Mouse (Mus musculus) liver, embryonic 12.5 days (tissue): ENCODE measurements at regions not wholly inside any gene's neighbourhood (a gene's known extent, or its start where the extent isn't known, plus 50 kb on each side); places are given as distances from the start of the nearest gene placed in this dataset.

Experiments
- ATAC-seq: fragments of 200-750 bp; cut with Nextera tagmentation; 2 replicates; pipeline ENCODE4 v1.8.0; 2017; ENCODE audit warnings: moderate number of reproducible peaks, mild to moderate bottlenecking, moderate library complexity
- H3K27ac ChIP-seq: fragments of 300-500 bp; sonication (generic); 2 replicates; pipeline ENCODE4 v1.5.1; 2016; ENCODE audit warnings: mild to moderate bottlenecking
- H3K27me3 ChIP-seq: fragments of 300-500 bp; sonication (generic); replicated peaks from 2 replicates; pipeline ENCODE4 v1.6.1; 2016; ENCODE audit warnings: mild to moderate bottlenecking, moderate library complexity
- H3K36me3 ChIP-seq: fragments of 300-500 bp; sonication (generic); 2 replicates; pipeline ENCODE4 v1.6.1; 2016; ENCODE audit warnings: mild to moderate bottlenecking, moderate library complexity
- H3K4me1 ChIP-seq: fragments of 300-500 bp; sonication (generic); 2 replicates; pipeline ENCODE4 v1.6.1; 2016
- H3K4me2 ChIP-seq: fragments of 300-500 bp; sonication (generic); 2 replicates; pipeline ENCODE4 v1.6.1; 2016; ENCODE audit warnings: mild to moderate bottlenecking, moderate library complexity
- H3K4me3 ChIP-seq: fragments of 300-500 bp; sonication (generic); 2 replicates; pipeline ENCODE4 v1.5.1; 2016; ENCODE audit warnings: mild to moderate bottlenecking, moderate library complexity
- H3K9ac ChIP-seq: fragments of 300-500 bp; sonication (generic); 2 replicates; pipeline ENCODE4 v1.6.1; 2016; ENCODE audit warnings: mild to moderate bottlenecking, moderate library complexity
- H3K9me3 ChIP-seq: fragments of 300-500 bp; sonication (generic); replicated peaks from 2 replicates; pipeline ENCODE4 v1.6.1; 2016; ENCODE audit warnings: mild to moderate bottlenecking, moderate library complexity
- WGBS: fragments of 180-500 bp; shearing (Covaris S2); methylation state at CpG from one replicate; pipeline ENCODE4 v1.1.7; 2016; ENCODE audit not compliant: insufficient replicate concordance; 5-methylcytosine and 5-hydroxymethylcytosine counted together

- Histone ChIP-seq H3K9me3 (no peaks in the 10 kb centered on the region), H3K4me1 (no peaks in the 10 kb centered on the region), H3K4me2 (no peak overlapping the region), H3K4me3 (no peak overlapping the region), H3K27ac (no peak overlapping the region), H3K36me3 (no peaks in the 10 kb centered on the region), H3K9ac (no peak overlapping the region), H3K27me3 (no peaks in the 10 kb centered on the region)
- no peak for ATAC-seq
- WGBS: 22% methylated on average over 15 of the region's 15 CpGs
These were observed 539.5 kb downstream of the Ccdc171 start for GRCm38 (mm10) chr4:84064614-84065456.

- 45% methylated on average over 12 of the region's 12 CpGs for WGBS
- H3K4me3 ChIP-seq: no peak overlapping the region
- H3K4me1 ChIP-seq: no peaks in the 10 kb centered on the region
- no peak for ATAC-seq
- H3K4me2 ChIP-seq: no peak overlapping the region
- no peaks in the 10 kb centered on the region for H3K36me3 ChIP-seq
- no peak overlapping the region for H3K27ac ChIP-seq
- no peaks in the 10 kb centered on the region for H3K9me3 ChIP-seq
- H3K27me3 ChIP-seq: no peaks in the 10 kb centered on the region
- H3K9ac ChIP-seq: no peak overlapping the region
These were observed 540.2 kb downstream of the Ccdc171 start for GRCm38 (mm10) chr4:84065457-84066124.

- no peaks in the 10 kb centered on the region for H3K27me3 ChIP-seq
- no peaks in the 10 kb centered on the region for H3K9me3 ChIP-seq
- WGBS: 68% methylated on average over 14 of the region's 14 CpGs
- H3K27ac ChIP-seq: no peak overlapping the region
- peak; percentile 42; the same call in 1 of the 2 replicates for ATAC-seq
- no peak overlapping the region for H3K9ac ChIP-seq
- no peaks in the 10 kb centered on the region for H3K4me1 ChIP-seq
- H3K4me2 ChIP-seq: no peak overlapping the region
- H3K36me3 ChIP-seq: no peaks in the 10 kb centered on the region
- no peak overlapping the region for H3K4me3 ChIP-seq
These were observed 542.7 kb downstream of the Ccdc171 start for GRCm38 (mm10) chr4:84067931-84068575.

DNA sequence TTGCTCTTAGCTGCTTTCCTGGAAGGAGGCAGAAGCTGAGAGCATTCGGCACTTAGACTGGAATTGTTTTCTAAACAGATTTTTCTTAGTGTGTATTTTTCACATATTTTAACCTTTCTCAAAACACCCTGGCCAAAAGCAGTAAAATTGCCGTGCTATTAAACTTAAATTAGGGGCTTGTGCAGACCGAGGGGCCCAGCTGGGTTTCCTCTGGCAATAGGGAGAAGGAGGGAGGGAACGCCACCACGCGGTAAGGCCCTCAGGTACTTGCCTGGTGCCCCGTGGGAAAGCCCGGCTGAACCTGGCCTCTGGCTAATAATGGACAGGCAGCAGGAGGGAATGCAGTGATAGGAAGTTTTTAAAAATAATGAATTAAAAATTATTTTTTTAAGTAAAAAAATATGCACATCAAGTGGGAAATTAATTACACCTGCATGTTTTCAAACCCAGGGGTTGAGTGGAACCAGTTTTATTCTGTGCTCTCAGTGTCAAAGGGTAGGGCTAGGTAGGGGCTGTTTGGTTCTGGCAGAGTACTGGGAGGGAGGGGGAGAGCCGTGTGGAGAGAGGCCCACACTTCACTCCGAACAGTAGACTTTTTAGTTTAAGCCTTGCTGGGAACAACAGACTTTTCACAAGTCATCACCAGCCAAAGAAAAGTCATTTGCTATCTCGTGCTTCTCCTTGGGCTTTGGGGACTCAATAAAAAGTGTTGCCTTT is 543.8 kb downstream of the Ccdc171 start:
- H3K9me3 ChIP-seq: no peaks in the 10 kb centered on the region
- no peak overlapping the region for H3K27ac ChIP-seq
- no peak overlapping the region for H3K4me2 ChIP-seq
- 67% methylated on average over 11 of the region's 11 CpGs for WGBS
- H3K4me1 ChIP-seq: no peaks in the 10 kb centered on the region
- no peak overlapping the region for H3K9ac ChIP-seq
- no peaks in the 10 kb centered on the region for H3K36me3 ChIP-seq
- H3K27me3 ChIP-seq: no peaks in the 10 kb centered on the region
- H3K4me3 ChIP-seq: no peak overlapping the region
- no peak for ATAC-seq

GRCm38 (mm10) chr4:84069681-84070080 is 544.3 kb downstream of the Ccdc171 start:
- no peaks in the 10 kb centered on the region for H3K9me3 ChIP-seq
- H3K4me3 ChIP-seq: no peak overlapping the region
- ATAC-seq: peak; percentile 40; the same call in 1 of the 2 replicates
- no peaks in the 10 kb centered on the region for H3K27me3 ChIP-seq
- H3K27ac ChIP-seq: no peak overlapping the region
- WGBS: 76% methylated on average over 13 of the region's 13 CpGs
- H3K4me2 ChIP-seq: no peak overlapping the region
- no peaks in the 10 kb centered on the region for H3K36me3 ChIP-seq
- H3K9ac ChIP-seq: no peak overlapping the region
- H3K4me1 ChIP-seq: no peaks in the 10 kb centered on the region

DNA sequence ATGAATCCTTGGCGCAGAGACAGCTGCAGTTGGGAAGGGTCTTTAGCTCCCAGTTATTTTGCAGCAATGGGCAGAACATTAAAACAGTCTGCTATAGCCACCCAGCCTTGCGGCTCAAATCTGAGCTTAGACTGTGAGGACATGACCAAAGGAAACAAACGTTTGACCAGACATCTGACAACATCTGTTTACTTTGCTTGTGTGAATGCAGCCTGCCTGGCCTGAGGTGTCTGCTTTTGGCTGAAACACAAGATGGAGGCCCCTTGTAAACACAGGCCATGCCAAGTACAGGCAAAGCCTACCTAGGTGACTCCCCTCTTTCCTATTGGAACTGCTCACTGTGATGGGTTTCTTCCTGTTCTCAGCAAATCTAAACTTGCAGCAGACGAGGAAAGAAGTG is 544.7 kb downstream of the Ccdc171 start:
- H3K4me1 ChIP-seq: no peaks in the 10 kb centered on the region
- no peaks in the 10 kb centered on the region for H3K9me3 ChIP-seq
- H3K27me3 ChIP-seq: no peaks in the 10 kb centered on the region
- no peak for ATAC-seq
- no peaks in the 10 kb centered on the region for H3K36me3 ChIP-seq
- H3K9ac ChIP-seq: no peak overlapping the region
- no peak overlapping the region for H3K4me3 ChIP-seq
- no peak overlapping the region for H3K4me2 ChIP-seq
- WGBS: 65% methylated on average over 4 of the region's 4 CpGs
- H3K27ac ChIP-seq: no peak overlapping the region

- Histone ChIP-seq H3K36me3 (no peaks in the 10 kb centered on the region), H3K27ac (no peak overlapping the region), H3K9me3 (no peaks in the 10 kb centered on the region), H3K4me2 (no peak overlapping the region), H3K9ac (no peak overlapping the region), H3K27me3 (no peaks in the 10 kb centered on the region), H3K4me1 (no peaks in the 10 kb centered on the region), H3K4me3 (no peak overlapping the region)
- 57% methylated on average over 5 of the region's 5 CpGs for WGBS
- no peak for ATAC-seq
These were observed 546.8 kb downstream of the Ccdc171 start for GRCm38 (mm10) chr4:84072096-84072495.

DNA sequence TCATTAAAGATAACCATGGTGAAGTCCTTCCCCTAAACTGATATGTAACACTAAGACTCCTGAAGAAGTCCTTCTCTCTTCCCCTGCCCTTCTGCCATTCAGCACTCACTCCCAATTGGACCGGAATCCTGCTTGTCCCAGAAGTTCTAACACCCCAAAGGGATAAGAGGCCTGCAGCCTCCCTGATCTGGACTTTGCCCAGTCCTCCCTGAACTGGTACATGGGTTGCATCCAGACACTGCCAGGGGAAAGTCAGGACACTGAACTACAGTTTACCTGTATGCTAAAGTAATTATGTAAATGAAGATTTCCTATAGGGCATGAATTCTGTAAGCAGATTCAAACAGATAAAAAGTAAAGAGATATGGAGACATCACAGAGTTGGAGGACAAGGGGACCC is 551.2 kb downstream of the Ccdc171 start:
- WGBS: 72% methylated on average over 1 of the region's 1 CpGs
- H3K36me3 ChIP-seq: no peaks in the 10 kb centered on the region
- H3K9ac ChIP-seq: no peak overlapping the region
- H3K4me3 ChIP-seq: no peak overlapping the region
- no peak for ATAC-seq
- H3K27me3 ChIP-seq: no peaks in the 10 kb centered on the region
- H3K9me3 ChIP-seq: no peaks in the 10 kb centered on the region
- H3K4me2 ChIP-seq: no peak overlapping the region
- H3K27ac ChIP-seq: no peak overlapping the region
- no peaks in the 10 kb centered on the region for H3K4me1 ChIP-seq

DNA sequence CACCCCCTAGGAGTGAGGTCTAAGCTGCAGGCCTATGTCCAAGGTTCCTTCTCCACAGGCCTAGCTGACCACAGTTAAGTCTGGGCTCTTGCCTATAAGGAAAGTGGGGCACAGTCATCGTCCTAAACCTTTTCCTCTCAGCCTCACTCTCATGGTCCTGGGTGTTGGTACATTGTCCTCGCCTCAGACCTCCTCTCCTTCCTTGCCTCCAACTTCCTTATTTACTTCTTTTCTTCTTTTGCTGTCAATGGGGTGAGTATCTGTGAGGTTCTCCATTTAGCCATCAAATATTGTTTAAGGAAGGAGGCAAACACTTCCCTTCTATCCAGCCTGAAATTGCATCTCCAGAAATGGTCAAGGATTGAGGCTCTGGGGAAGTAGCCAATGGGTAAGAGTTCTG is 554.2 kb downstream of the Ccdc171 start:
- Histone ChIP-seq H3K27ac (no peak overlapping the region), H3K9me3 (no peaks in the 10 kb centered on the region), H3K4me3 (no peak overlapping the region), H3K9ac (no peak overlapping the region), H3K36me3 (no peaks in the 10 kb centered on the region), H3K27me3 (no peaks in the 10 kb centered on the region), H3K4me2 (no peak overlapping the region), H3K4me1 (no peaks in the 10 kb centered on the region)
- no peak for ATAC-seq
- 47% methylated on average over 2 of the region's 2 CpGs for WGBS

GRCm38 (mm10) chr4:84081518-84081917 is 556.2 kb downstream of the Ccdc171 start:
- no peaks in the 10 kb centered on the region for H3K4me1 ChIP-seq
- H3K9me3 ChIP-seq: no peaks in the 10 kb centered on the region
- WGBS: 27% methylated on average over 7 of the region's 7 CpGs
- no peak overlapping the region for H3K27ac ChIP-seq
- no peaks in the 10 kb centered on the region for H3K36me3 ChIP-seq
- H3K27me3 ChIP-seq: no peaks in the 10 kb centered on the region
- no peak overlapping the region for H3K9ac ChIP-seq
- H3K4me2 ChIP-seq: no peak overlapping the region
- no peak overlapping the region for H3K4me3 ChIP-seq
- ATAC-seq: no peak

- H3K36me3 ChIP-seq: no peaks in the 10 kb centered on the region
- 72% methylated on average over 12 of the region's 12 CpGs for WGBS
- H3K4me2 ChIP-seq: no peak overlapping the region
- H3K27ac ChIP-seq: no peak overlapping the region
- H3K9me3 ChIP-seq: no peaks in the 10 kb centered on the region
- no peak for ATAC-seq
- no peaks in the 10 kb centered on the region for H3K4me1 ChIP-seq
- no peak overlapping the region for H3K4me3 ChIP-seq
- no peaks in the 10 kb centered on the region for H3K27me3 ChIP-seq
- H3K9ac ChIP-seq: no peak overlapping the region
These were observed 562.8 kb downstream of the Ccdc171 start for GRCm38 (mm10) chr4:84088166-84088565.

- no peak overlapping the region for H3K4me2 ChIP-seq
- 51% methylated on average over 9 of the region's 9 CpGs for WGBS
These were observed 567.2 kb downstream of the Ccdc171 start for GRCm38 (mm10) chr4:84092509-84092908.

More at GRCm38 (mm10) chr4:84092509-84092908, 567.2 kb downstream of the Ccdc171 start:
- no peaks in the 10 kb centered on the region for H3K4me1 ChIP-seq
- no peaks in the 10 kb centered on the region for H3K27me3 ChIP-seq
- H3K9me3 ChIP-seq: no peaks in the 10 kb centered on the region
- H3K4me3 ChIP-seq: no peak overlapping the region
- H3K36me3 ChIP-seq: no peaks in the 10 kb centered on the region
- H3K27ac ChIP-seq: no peak overlapping the region
- no peak for ATAC-seq
- H3K9ac ChIP-seq: no peak overlapping the region
